Mouse (Mus musculus) liver, embryonic 14.5 days (tissue): ENCODE measurements at regions not wholly inside any gene's neighbourhood (a gene's known extent, or its start where the extent isn't known, plus 50 kb on each side); places are given as distances from the start of the nearest gene placed in this dataset.

ENCODE experiments used
- CTCF ChIP-seq: IDR thresholded peaks from 2 replicates; pipeline ENCODE4 v1.5.1; 2016; ENCODE audit warnings: antibody characterized with exemption, low read depth, control low read depth
- EP300 ChIP-seq: IDR thresholded peaks from 2 replicates; pipeline ENCODE4 v1.6.1; 2016; ENCODE audit warnings: antibody characterized with exemption, low read depth

DNA sequence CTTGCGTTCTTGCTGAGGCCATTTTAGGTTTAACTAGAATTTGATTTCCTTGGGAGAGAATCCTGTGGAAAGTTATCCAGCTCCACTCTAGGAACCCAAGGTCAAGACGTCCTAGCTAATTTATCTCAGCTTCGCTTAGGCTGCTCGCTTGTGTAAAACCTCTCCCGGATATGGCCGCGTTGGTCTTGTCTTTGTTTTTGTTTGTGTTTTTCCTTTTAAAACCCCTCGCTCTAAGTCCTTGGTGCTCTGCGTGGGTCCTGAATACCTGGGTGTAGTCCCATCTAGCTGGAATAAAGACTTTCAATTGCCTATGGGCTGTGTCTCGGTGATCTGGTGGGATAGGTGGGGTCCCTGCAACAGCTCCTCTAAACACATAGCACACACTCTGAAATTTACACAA lies 144.2 kb downstream of the Ndfip2 start:
- no peak for TF ChIP-seq CTCF
- TF ChIP-seq EP300, result no peak
